Mouse (Mus musculus) stomach, postnatal 0 days (tissue): ENCODE measurements around the gene Lrrn2. TPM values are rescaled to one million over a fixed set of nuclear protein-coding genes. Genes with fewer than 3 reads are reported as not detected.
"Not testable (repeated sequence)": the region's sequence is repeated elsewhere in the genome, so short reads cannot be mapped to it uniquely, and the experiment has no call there.

Source experiments
- ATAC-seq: fragments of 200-750 bp; cut with Nextera tagmentation; 2 replicates; pipeline ENCODE4 v1.8.0; 2017; ENCODE audit not compliant: low FRiP score, low TSS enrichment
- DNase-seq: peaks from one replicate; pipeline ENCODE4 v3.0.0-alpha.2; 2016; ENCODE audit warnings: low spot score
- H3K27ac ChIP-seq: fragments of 300-500 bp; sonication (generic); replicated peaks from 2 replicates; pipeline ENCODE4 v1.5.1; 2014; ENCODE audit warnings: mild to moderate bottlenecking, control low read depth
- H3K27me3 ChIP-seq: fragments of 300-500 bp; sonication (generic); 2 replicates; pipeline ENCODE4 v1.6.1; 2014; ENCODE audit warnings: low read length; ENCODE audit not compliant: control insufficient read depth, insufficient read depth
- H3K36me3 ChIP-seq: fragments of 300-500 bp; sonication (generic); 2 replicates; pipeline ENCODE4 v1.6.1; 2014; ENCODE audit warnings: low read length, mixed read lengths; ENCODE audit not compliant: control insufficient read depth, insufficient read depth
- H3K4me1 ChIP-seq: fragments of 300-500 bp; sonication (generic); replicated peaks from 2 replicates; pipeline ENCODE4 v1.6.1; 2014; ENCODE audit warnings: antibody characterized with exemption; ENCODE audit not compliant: control insufficient read depth, insufficient read depth
- H3K4me2 ChIP-seq: fragments of 300-500 bp; sonication (generic); replicated peaks from 2 replicates; pipeline ENCODE4 v1.6.1; 2014; ENCODE audit warnings: low read depth, mild to moderate bottlenecking, control low read depth, moderate library complexity
- H3K4me3 ChIP-seq: fragments of 300-500 bp; sonication (generic); 2 replicates; pipeline ENCODE4 v1.5.1; 2014; ENCODE audit warnings: low read depth, low read length, control low read depth
- H3K9ac ChIP-seq: fragments of 300-500 bp; sonication (generic); 2 replicates; pipeline ENCODE4 v1.6.1; 2014; ENCODE audit warnings: mild to moderate bottlenecking, low read length, control low read depth, mixed read lengths
- H3K9me3 ChIP-seq: fragments of 300-500 bp; sonication (generic); 2 replicates; pipeline ENCODE4 v1.6.1; 2016; ENCODE audit warnings: low read length; ENCODE audit not compliant: control insufficient read depth
- CTCF ChIP-seq: IDR thresholded peaks from 2 replicates; pipeline ENCODE4 v1.5.1; 2016; ENCODE audit warnings: antibody characterized with exemption, low read depth, mild to moderate bottlenecking, moderate library complexity
- EP300 ChIP-seq: optimal IDR thresholded peaks from 2 replicates; pipeline ENCODE3; 2016; ENCODE audit warnings: antibody characterized with exemption
- WGBS: fragments of 180-500 bp; shearing (Covaris S2); extraction: QIAGEN DNeasy Blood & Tissue Kit; methylation state at CpG from one replicate; pipeline ENCODE4 v1.1.7; 2014; 5-methylcytosine and 5-hydroxymethylcytosine counted together
- microRNA-seq: library from miRNA; unstranded; fragments of <30 nt; microRNA quantifications from one replicate; pipeline ENCODE4, GENCODE M21; 2016
- polyA plus RNA-seq: library from polyadenylated mRNA; unstranded; fragments of >200 nt; fragmentation: Nextera tagmentation; extraction: Ambion mirVana; gene quantifications from 2 replicates; pipeline ENCODE4 v1.2.1, GENCODE M21; 2015

Lrrn2 gene
- polyA plus RNA-seq, 1 experiment from 2014 or later: 1.7 TPM

GRCm38 (mm10) chr1:132977402-132977801 lies 97.3 kb downstream of the Lrrn2 start:
- Histone ChIP-seq H3K9me3 (no peaks in the 10 kb centered on the region), H3K27me3 (no peaks in the 10 kb centered on the region), H3K4me1 (no peaks in the 10 kb centered on the region), H3K4me2 (no peak overlapping the region), H3K9ac (no peak overlapping the region), H3K4me3 (no peak overlapping the region), H3K36me3 (peaks cover 3% of the 10 kb centered on the region; the same call in 1 of the 2 replicates), H3K27ac (no peak overlapping the region)
- ATAC-seq (no peak), DNase-seq (no peak)
- TF ChIP-seq CTCF (no peak), EP300 (no peak)
- WGBS: 68% methylated on average over 1 of the region's 1 CpGs

GRCm38 (mm10) chr1:132981232-132981631 lies 101.2 kb downstream of the Lrrn2 start:
- ATAC-seq (no peak), DNase-seq (no peak)
- no peaks in the 10 kb centered on the region for H3K4me1 ChIP-seq
- 91% methylated on average over 6 of the region's 6 CpGs for WGBS
- no peak overlapping the region for H3K9ac ChIP-seq
- TF ChIP-seq CTCF (no peak), EP300 (no peak)
- H3K9me3 ChIP-seq: no peaks in the 10 kb centered on the region
- H3K27ac ChIP-seq: no peak overlapping the region
- H3K27me3 ChIP-seq: no peaks in the 10 kb centered on the region
- H3K36me3 ChIP-seq: peaks cover 13% of the 10 kb centered on the region
- no peak overlapping the region for H3K4me2 ChIP-seq
- no peak overlapping the region for H3K4me3 ChIP-seq

GRCm38 (mm10) chr1:132982728-132983127 lies 102.7 kb downstream of the Lrrn2 start:
- no peaks in the 10 kb centered on the region for H3K4me1 ChIP-seq
- H3K4me3 ChIP-seq: no peak overlapping the region
- no peak overlapping the region for H3K27ac ChIP-seq
- peak; percentile 69; the same call in 1 of the 2 replicates for ATAC-seq
- H3K4me2 ChIP-seq: no peak overlapping the region
- no peak for TF ChIP-seq EP300
- peak; percentile 80 for TF ChIP-seq CTCF
- peaks cover 13% of the 10 kb centered on the region for H3K36me3 ChIP-seq
- DNase-seq: peak; percentile 64
- H3K27me3 ChIP-seq: no peaks in the 10 kb centered on the region
- no peak overlapping the region for H3K9ac ChIP-seq
- WGBS: 52% methylated on average over 7 of the region's 7 CpGs
- H3K9me3 ChIP-seq: no peaks in the 10 kb centered on the region

GRCm38 (mm10) chr1:132988556-132989459 lies 108.7 kb downstream of the Lrrn2 start:
- H3K9me3 ChIP-seq, H3K27ac ChIP-seq, H3K9ac ChIP-seq, H3K4me3 ChIP-seq, H3K27me3 ChIP-seq, H3K4me1 ChIP-seq, H3K4me2 ChIP-seq, ATAC-seq, DNase-seq: not testable (repeated sequence)
- WGBS: 57% methylated on average over 12 of the region's 12 CpGs
- peaks cover 16% of the 10 kb centered on the region for H3K36me3 ChIP-seq

Small RNAs within 50 kb of the gene (microRNA-seq; reads per million reads assigned to microRNA genes)
- gene Gm44300: not detected

Other genes with a start within 250 kb of the Lrrn2 start
- gene Nfasc, start 138.5 kb upstream of the Lrrn2 start, polyA plus RNA-seq: 0.74 and 0.79 TPM in 2 replicates
- 11.1 and 11.3 TPM in 2 replicates for gene Mdm4, start 150.3 kb downstream of the Lrrn2 start, polyA plus RNA-seq
- gene Pik3c2b, start 165.4 kb downstream of the Lrrn2 start, polyA plus RNA-seq: 4.2 and 4.7 TPM in 2 replicates